8 mouse cellular contexts compared by ENCODE assay signal in the genomic region with DNA sequence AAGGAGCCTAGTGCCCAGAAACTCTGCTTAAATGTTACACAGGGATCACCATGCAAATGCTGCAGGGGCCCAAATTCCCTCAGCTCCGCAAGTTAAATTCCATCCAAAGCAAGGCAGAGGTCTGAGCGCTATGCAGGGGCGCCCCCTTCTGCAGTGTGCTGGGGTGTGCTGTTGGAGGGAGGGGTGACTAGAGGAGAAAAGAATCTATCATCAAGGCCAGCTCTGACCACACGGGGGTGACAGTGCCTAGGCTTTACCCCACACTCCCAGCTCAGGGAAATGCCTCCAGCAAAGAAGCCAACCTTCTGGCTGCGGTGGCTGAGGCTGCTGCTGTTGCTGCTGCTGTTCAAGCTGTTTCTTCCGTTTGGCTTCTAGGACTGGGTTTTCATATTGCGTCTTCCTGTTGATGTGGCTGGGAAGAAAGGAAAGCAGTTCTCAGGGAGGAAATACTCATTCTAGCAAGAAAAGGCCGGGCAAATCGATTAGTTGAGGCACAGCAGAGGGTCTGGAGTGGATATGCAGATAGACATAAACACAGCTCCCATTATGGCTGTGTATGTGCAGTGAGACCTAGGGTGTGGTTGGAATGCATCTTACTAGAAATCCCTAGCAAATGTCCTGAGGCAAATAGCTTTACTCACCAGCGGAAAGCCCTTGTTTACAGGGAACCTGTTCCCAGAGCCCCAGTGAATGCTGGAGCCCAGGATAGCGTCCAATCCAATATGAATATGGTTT.
DNase-seq lines count a peak whose midpoint lies in the region; ATAC-seq and TF ChIP-seq lines count a peak whose summit lies in the region.

No protein-coding gene starts in this region.

- peaks cover 5% of the 10 kb centered on the region; the same call in 1 of the 2 replicates for H3K4me1 ChIP-seq in brown adipose tissue, adult 24 weeks (ENCODE audit: control insufficient read depth, insufficient read depth, insufficient read length, low read length)
- H3K4me1 ChIP-seq in forebrain, embryonic 10.5 days, result peaks cover 17% of the 10 kb centered on the region
- peaks cover 14% of the 10 kb centered on the region for H3K4me1 ChIP-seq in heart, embryonic 13.5 days
- H3K4me1 ChIP-seq in kidney, postnatal 0 days (replicated peaks; ENCODE audit: insufficient read depth, low read length), result no peaks in the 10 kb centered on the region
- peaks cover 9% of the 10 kb centered on the region; the same call in 1 of the 2 replicates for H3K4me1 ChIP-seq in limb, embryonic 15.5 days
- H3K4me1 ChIP-seq in midbrain, postnatal 0 days (ENCODE audit: insufficient read depth, low read length), result no peaks in the 10 kb centered on the region; the same call in 1 of the 2 replicates

- no peak overlapping the region for H3K4me3 ChIP-seq in brown adipose tissue, adult 24 weeks (ENCODE audit: insufficient read depth, low read depth, low read length)
- no peak overlapping the region for H3K4me3 ChIP-seq in forebrain, embryonic 10.5 days
- H3K4me3 ChIP-seq in heart, embryonic 13.5 days, result no peak overlapping the region
- no peak overlapping the region for H3K4me3 ChIP-seq in kidney, postnatal 0 days (replicated peaks; ENCODE audit: low read depth, low read length)
- no peak overlapping the region for H3K4me3 ChIP-seq in limb, embryonic 15.5 days
- no peak overlapping the region for H3K4me3 ChIP-seq in midbrain, postnatal 0 days (ENCODE audit: low read depth, low read length)

- H3K9ac ChIP-seq in heart, embryonic 13.5 days, result peak overlapping the region; percentile 56
- no peak overlapping the region for H3K9ac ChIP-seq in kidney, postnatal 0 days (ENCODE audit: low read depth, low read length)
- H3K9ac ChIP-seq in limb, embryonic 15.5 days, result no peak overlapping the region
- no peak overlapping the region for H3K9ac ChIP-seq in midbrain, postnatal 0 days (replicated peaks; ENCODE audit: low read length, poor library complexity, severe bottlenecking)

- peak; percentile 89 for DNase-seq in 3T3-L1 (ENCODE audit: low read depth, low spot score)
- DNase-seq in forebrain, embryonic 10.5 days (ENCODE audit: extremely low spot score, low spot score), result peak; percentile 74
- peak; percentile 98 for DNase-seq in kidney, postnatal 0 days (ENCODE audit: low spot score)
- DNase-seq in midbrain, postnatal 0 days (ENCODE audit: low spot score), result peak; percentile 95
- DNase-seq in testis, postnatal 10 days (ENCODE audit: low spot score), result peak; percentile 82

- H3K27me3 ChIP-seq in forebrain, embryonic 10.5 days (ENCODE audit: poor library complexity, severe bottlenecking), result no peaks in the 10 kb centered on the region
- H3K27me3 ChIP-seq in heart, embryonic 13.5 days (replicated peaks), result no peaks in the 10 kb centered on the region
- no peaks in the 10 kb centered on the region for H3K27me3 ChIP-seq in kidney, postnatal 0 days (ENCODE audit: insufficient read depth, low read length)
- H3K27me3 ChIP-seq in limb, embryonic 15.5 days, result no peaks in the 10 kb centered on the region
- no peaks in the 10 kb centered on the region for H3K27me3 ChIP-seq in midbrain, postnatal 0 days (ENCODE audit: insufficient read depth, low read length)

- H3K36me3 ChIP-seq in forebrain, embryonic 10.5 days (replicated peaks), result peaks cover 51% of the 10 kb centered on the region
- peaks cover 13% of the 10 kb centered on the region for H3K36me3 ChIP-seq in heart, embryonic 13.5 days
- no peaks in the 10 kb centered on the region for H3K36me3 ChIP-seq in kidney, postnatal 0 days (ENCODE audit: insufficient read depth, low read length)
- H3K36me3 ChIP-seq in limb, embryonic 15.5 days, result no peaks in the 10 kb centered on the region
- H3K36me3 ChIP-seq in midbrain, postnatal 0 days (ENCODE audit: insufficient read depth, low read length), result peaks cover 12% of the 10 kb centered on the region; the same call in 1 of the 2 replicates

- TF ChIP-seq CTCF in kidney, postnatal 0 days (IDR thresholded peaks at IDR 0.05; ENCODE audit: low read depth), result peak; percentile 99
- peak; percentile 94 for TF ChIP-seq CTCF in midbrain, postnatal 0 days (IDR thresholded peaks at IDR 0.05)

- H3K9me3 ChIP-seq in forebrain, embryonic 10.5 days, result no peaks in the 10 kb centered on the region
- no peaks in the 10 kb centered on the region for H3K9me3 ChIP-seq in heart, embryonic 13.5 days
- H3K9me3 ChIP-seq in kidney, postnatal 0 days (replicated peaks; ENCODE audit: low read length), result no peaks in the 10 kb centered on the region
- no peaks in the 10 kb centered on the region for H3K9me3 ChIP-seq in limb, embryonic 15.5 days
- H3K9me3 ChIP-seq in midbrain, postnatal 0 days (ENCODE audit: low read length), result no peaks in the 10 kb centered on the region

- H3K27ac ChIP-seq in brown adipose tissue, adult 24 weeks (replicated peaks; ENCODE audit: low read depth, low read length), result peak overlapping the region; percentile 21
- peak overlapping the region; percentile 54 for H3K27ac ChIP-seq in forebrain, embryonic 10.5 days
- H3K27ac ChIP-seq in heart, embryonic 13.5 days (replicated peaks), result peak overlapping the region; percentile 67
- H3K27ac ChIP-seq in kidney, postnatal 0 days, result 0 out of 2 replicates have a peak overlapping the region, but pooled peaks have one; percentile 20
- peak overlapping the region; percentile 72 for H3K27ac ChIP-seq in limb, embryonic 15.5 days
- H3K27ac ChIP-seq in midbrain, postnatal 0 days (ENCODE audit: low read depth, low read length), result peak overlapping the region; percentile 19; the same call in 1 of the 2 replicates

- ATAC-seq in heart, embryonic 13.5 days (ENCODE audit: extremely low read depth, insufficient number of reproducible peaks, low FRiP score, low TSS enrichment), result peak; percentile 25; the same call in 1 of the 2 replicates
- peak; percentile 91 for ATAC-seq in kidney, postnatal 0 days (replicated peaks; ENCODE audit: low FRiP score, low read depth)
- ATAC-seq in limb, embryonic 15.5 days (ENCODE audit: insufficient number of reproducible peaks, low FRiP score, low TSS enrichment, low read depth), result peak; percentile 88
- ATAC-seq in midbrain, postnatal 0 days (ENCODE audit: low FRiP score), result peak; percentile 91

- WGBS in forebrain, embryonic 10.5 days, result 38% methylated on average over 11 of the region's 11 CpGs
- 29% methylated on average over 11 of the region's 11 CpGs for WGBS in heart, embryonic 13.5 days
- WGBS in kidney, postnatal 0 days, result 29% methylated on average over 11 of the region's 11 CpGs
- WGBS in limb, embryonic 15.5 days, result 20% methylated on average over 11 of the region's 11 CpGs
- WGBS in midbrain, postnatal 0 days, result 28% methylated on average over 11 of the region's 11 CpGs

- peak overlapping the region; percentile 37 for H3K4me2 ChIP-seq in heart, embryonic 13.5 days
- no peak overlapping the region for H3K4me2 ChIP-seq in kidney, postnatal 0 days (ENCODE audit: low read length)
- H3K4me2 ChIP-seq in limb, embryonic 15.5 days, result 0 out of 2 replicates have a peak overlapping the region, but pooled peaks have one; percentile 14
- no peak overlapping the region for H3K4me2 ChIP-seq in midbrain, postnatal 0 days (ENCODE audit: low read depth, low read length, poor library complexity, severe bottlenecking)

Comparison
In these comparisons a context has a peak if more than half of its experiments do, and no peak if none do; other contexts are left out.
1. H3K27ac ChIP-seq: peak in every context shown above with its lines; median percentile 72 in limb, embryonic 15.5 days; 67 in heart, embryonic 13.5 days; 54 in forebrain, embryonic 10.5 days; 21 in brown adipose tissue, adult 24 weeks; 20 in kidney, postnatal 0 days; 19 in midbrain, postnatal 0 days.
2. ATAC-seq: peak in every context shown above with its lines; median percentile 91 in kidney, postnatal 0 days; 91 in midbrain, postnatal 0 days; 88 in limb, embryonic 15.5 days; 25 in heart, embryonic 13.5 days.
3. H3K4me2 ChIP-seq: peak in heart, embryonic 13.5 days (single experiment) and limb, embryonic 15.5 days (single experiment); none in kidney, postnatal 0 days (single experiment) and midbrain, postnatal 0 days (single experiment).
4. Peak in every context shown above with its lines, with median percentiles within 50 percentile points of each other: DNase-seq.